Mouse (Mus musculus) embryonic facial prominence, embryonic 11.5 days (tissue): ENCODE results near the gene Prrt4. TPM values are rescaled to one million over a fixed set of nuclear protein-coding genes. Genes with fewer than 3 reads are reported as not detected.

Source experiments
- ATAC-seq: fragments of 200-750 bp; cut with Nextera tagmentation; replicated peaks from 2 replicates; pipeline ENCODE4 v1.8.0; 2017; ENCODE audit warnings: low read depth; ENCODE audit not compliant: insufficient number of reproducible peaks, low FRiP score, low TSS enrichment
- DNase-seq: peaks from one replicate; pipeline ENCODE4 v3.0.0-alpha.2; 2015; ENCODE audit warnings: low spot score
- H3K27ac ChIP-seq: fragments of 300-500 bp; sonication (generic); replicated peaks from 2 replicates; pipeline ENCODE4 v1.5.1; 2014; ENCODE audit warnings: mild to moderate bottlenecking, low read depth, low read length, control low read depth
- H3K27me3 ChIP-seq: fragments of 300-500 bp; sonication (generic); 2 replicates; pipeline ENCODE4 v1.6.1; 2014; ENCODE audit warnings: mild to moderate bottlenecking, low read length, moderate library complexity, mixed read lengths; ENCODE audit not compliant: control insufficient read depth, insufficient read depth
- H3K36me3 ChIP-seq: fragments of 300-500 bp; sonication (generic); replicated peaks from 2 replicates; pipeline ENCODE4 v1.6.1; 2014; ENCODE audit warnings: low read depth, mild to moderate bottlenecking, low read length, moderate library complexity, mixed read lengths; ENCODE audit not compliant: control insufficient read depth, insufficient read depth
- H3K4me1 ChIP-seq: fragments of 300-500 bp; sonication (generic); 2 replicates; pipeline ENCODE4 v1.6.1; 2014; ENCODE audit warnings: low read length, mixed read lengths; ENCODE audit not compliant: control insufficient read depth, insufficient read depth
- H3K4me2 ChIP-seq: fragments of 300-500 bp; sonication (generic); 2 replicates; pipeline ENCODE4 v1.6.1; 2014; ENCODE audit warnings: low read depth, mild to moderate bottlenecking, control low read depth, low read length, moderate library complexity
- H3K4me3 ChIP-seq: fragments of 300-500 bp; sonication (generic); 2 replicates; pipeline ENCODE4 v1.5.1; 2014; ENCODE audit warnings: low read depth, low read length, control low read depth
- H3K9ac ChIP-seq: fragments of 300-500 bp; sonication (generic); replicated peaks from 2 replicates; pipeline ENCODE4 v1.6.1; 2014; ENCODE audit warnings: mild to moderate bottlenecking, control low read depth, low read length
- H3K9me3 ChIP-seq: fragments of 300-500 bp; sonication (generic); replicated peaks from 2 replicates; pipeline ENCODE4 v1.6.1; 2016; ENCODE audit warnings: mild to moderate bottlenecking, low read length, inconsistent platforms, mixed read lengths; ENCODE audit not compliant: control insufficient read depth
- WGBS: fragments of 180-500 bp; shearing (Covaris S2); extraction: QIAGEN DNeasy Blood & Tissue Kit; methylation state at CpG from one replicate; pipeline ENCODE4 v1.1.7; 2014; 5-methylcytosine and 5-hydroxymethylcytosine counted together
- polyA plus RNA-seq: library from polyadenylated mRNA; unstranded; fragments of >200 nt; fragmentation: Nextera tagmentation; extraction: Ambion mirVana; gene quantifications from 2 replicates; pipeline ENCODE4 v1.2.1, GENCODE M21; 2014

Gene Prrt4
- polyA plus RNA-seq, 1 experiment from 2014 or later, result 1.3 TPM

GRCm38 (mm10) chr6:29211806-29212492, 32.6 kb upstream of the Prrt4 start:
- Histone ChIP-seq H3K36me3 (no peaks in the 10 kb centered on the region), H3K27ac (0 out of 2 replicates have a peak overlapping the region, but pooled peaks have one; percentile 0), H3K27me3 (peaks cover 18% of the 10 kb centered on the region), H3K4me3 (peak overlapping the region; percentile 66), H3K4me1 (peaks cover 3% of the 10 kb centered on the region; the same call in 1 of the 2 replicates), H3K9me3 (no peaks in the 10 kb centered on the region), H3K4me2 (peak overlapping the region; percentile 76), H3K9ac (peak overlapping the region; percentile 68)
- ATAC-seq (peak; percentile 69), DNase-seq (peak; percentile 88)
- WGBS, result under 1% methylated on average over 49 of the region's 66 CpGs

DNA sequence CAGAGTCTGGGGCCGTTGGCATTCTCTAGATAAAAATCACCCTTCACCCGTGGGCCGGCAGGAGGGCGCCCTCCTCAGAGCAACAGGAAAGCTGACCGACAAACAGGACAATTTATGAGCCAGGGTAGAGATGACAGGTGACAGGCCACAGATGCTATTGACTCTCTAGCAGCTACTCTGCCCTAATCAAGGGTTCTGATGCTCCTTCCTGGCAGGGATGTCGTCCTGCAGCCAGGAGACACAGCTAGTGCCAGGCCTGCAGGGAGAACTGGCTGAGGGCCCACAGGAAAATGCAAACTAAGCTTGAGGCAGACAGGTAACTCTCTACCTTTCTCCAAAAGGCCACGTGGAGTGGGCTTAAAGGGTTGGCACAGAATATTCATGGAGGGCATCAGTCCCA, 31.8 kb upstream of the Prrt4 start:
- H3K4me2 ChIP-seq, result peak overlapping the region; percentile 76
- no peaks in the 10 kb centered on the region for H3K9me3 ChIP-seq
- H3K36me3 ChIP-seq, result no peaks in the 10 kb centered on the region
- ATAC-seq, result no peak
- peak overlapping the region; percentile 68 for H3K9ac ChIP-seq
- peak overlapping the region; percentile 66 for H3K4me3 ChIP-seq
- H3K27me3 ChIP-seq, result peaks cover 18% of the 10 kb centered on the region
- DNase-seq, result no peak
- 41% methylated on average over 7 of the region's 7 CpGs for WGBS
- H3K27ac ChIP-seq, result no peak overlapping the region
- H3K4me1 ChIP-seq, result peaks cover 3% of the 10 kb centered on the region; the same call in 1 of the 2 replicates

- no peak for ATAC-seq
- H3K36me3 ChIP-seq, result no peaks in the 10 kb centered on the region; the same call in 1 of the 2 replicates
- peaks cover 1% of the 10 kb centered on the region; the same call in 1 of the 2 replicates for H3K4me1 ChIP-seq
- no peaks in the 10 kb centered on the region for H3K9me3 ChIP-seq
- WGBS, result 78% methylated on average over 9 of the region's 9 CpGs
- H3K9ac ChIP-seq, result no peak overlapping the region
- no peak for DNase-seq
- peaks cover 12% of the 10 kb centered on the region for H3K27me3 ChIP-seq
- no peak overlapping the region for H3K4me3 ChIP-seq
- H3K27ac ChIP-seq, result no peak overlapping the region
- H3K4me2 ChIP-seq, result no peak overlapping the region
These were observed 31.0 kb upstream of the Prrt4 start for GRCm38 (mm10) chr6:29210231-29210936.

DNA sequence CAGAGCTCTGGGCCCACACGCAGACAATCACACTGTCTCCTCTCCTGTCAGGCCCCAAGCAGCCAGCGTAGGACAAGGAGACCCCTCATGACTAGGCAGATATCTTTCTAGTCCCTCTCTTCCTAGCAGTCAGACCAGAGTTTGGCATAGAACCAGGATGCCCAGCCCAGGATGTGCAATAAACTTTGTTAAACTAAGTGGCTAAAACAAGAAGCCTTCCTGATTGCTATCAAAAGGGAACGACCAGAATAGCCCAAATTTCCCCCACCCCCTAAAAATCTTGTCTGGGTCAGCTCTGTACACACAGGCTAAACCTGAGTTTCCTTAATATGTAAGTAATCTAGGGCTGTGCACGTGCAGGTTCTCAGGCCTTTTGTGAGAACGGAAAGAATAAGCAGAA, 28.8 kb upstream of the Prrt4 start:
- ATAC-seq (no peak), DNase-seq (no peak)
- Histone ChIP-seq H3K4me1 (no peaks in the 10 kb centered on the region; the same call in 1 of the 2 replicates), H3K4me2 (no peak overlapping the region), H3K36me3 (no peaks in the 10 kb centered on the region; the same call in 1 of the 2 replicates), H3K27ac (no peak overlapping the region), H3K9ac (no peak overlapping the region), H3K27me3 (no peaks in the 10 kb centered on the region), H3K4me3 (no peak overlapping the region), H3K9me3 (no peaks in the 10 kb centered on the region)
- WGBS, result 77% methylated on average over 5 of the region's 5 CpGs

DNA sequence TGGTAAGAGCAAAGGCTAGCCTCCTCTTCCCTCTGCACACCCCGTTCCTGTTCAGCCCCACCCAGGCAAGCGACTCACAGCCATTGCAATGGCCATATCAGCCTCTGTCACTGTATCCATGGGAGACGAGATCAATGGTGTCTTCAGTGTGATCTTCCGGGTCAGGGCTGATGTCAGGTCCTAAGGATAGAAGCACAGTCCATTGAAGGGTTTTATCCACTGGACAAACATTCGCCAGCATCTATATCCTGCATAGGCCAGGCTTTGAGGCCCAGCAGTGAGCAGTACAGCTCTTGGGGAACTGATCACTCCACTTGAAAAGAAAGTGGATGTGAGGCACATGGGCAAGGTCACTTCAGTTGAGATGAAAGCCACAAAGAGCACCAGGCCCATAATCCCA, 27.6 kb upstream of the Prrt4 start:
- WGBS, result 88% methylated on average over 5 of the region's 5 CpGs
- H3K27ac ChIP-seq, result no peak overlapping the region
- H3K9ac ChIP-seq, result no peak overlapping the region
- no peak overlapping the region for H3K4me3 ChIP-seq
- H3K4me2 ChIP-seq, result no peak overlapping the region
- H3K36me3 ChIP-seq, result no peaks in the 10 kb centered on the region; the same call in 1 of the 2 replicates
- DNase-seq (no peak), ATAC-seq (no peak)
- H3K4me1 ChIP-seq, result no peaks in the 10 kb centered on the region; the same call in 1 of the 2 replicates
- H3K27me3 ChIP-seq, result no peaks in the 10 kb centered on the region
- H3K9me3 ChIP-seq, result no peaks in the 10 kb centered on the region

DNA sequence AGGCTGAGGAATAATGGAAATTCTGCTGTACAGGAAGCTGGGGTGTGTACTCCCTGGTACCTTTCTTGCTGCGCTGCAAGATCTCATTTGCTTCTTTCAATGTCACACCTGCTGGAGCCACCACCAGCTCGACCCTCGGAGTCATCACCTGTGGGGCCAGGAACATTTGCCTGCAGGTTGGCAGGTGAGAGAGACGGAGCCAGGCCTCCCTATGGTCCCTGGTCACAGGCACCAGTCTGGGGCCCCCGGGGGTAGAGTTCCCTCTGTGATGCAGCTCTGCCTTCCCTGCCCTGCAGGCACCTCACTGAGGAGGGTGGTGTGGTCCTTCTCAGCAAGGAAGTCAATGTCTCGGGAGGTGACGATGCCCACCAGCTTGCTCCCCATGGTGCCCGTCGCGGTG, 26.6 kb upstream of the Prrt4 start:
- H3K4me1 ChIP-seq, result no peaks in the 10 kb centered on the region; the same call in 1 of the 2 replicates
- DNase-seq (no peak), ATAC-seq (no peak)
- H3K27ac ChIP-seq, result no peak overlapping the region
- no peaks in the 10 kb centered on the region for H3K9me3 ChIP-seq
- H3K4me2 ChIP-seq, result no peak overlapping the region
- WGBS, result 90% methylated on average over 10 of the region's 10 CpGs
- no peaks in the 10 kb centered on the region for H3K27me3 ChIP-seq
- H3K9ac ChIP-seq, result no peak overlapping the region
- H3K4me3 ChIP-seq, result no peak overlapping the region
- H3K36me3 ChIP-seq, result no peaks in the 10 kb centered on the region; the same call in 1 of the 2 replicates

GRCm38 (mm10) chr6:29204932-29205614, 25.7 kb upstream of the Prrt4 start:
- Histone ChIP-seq H3K27me3 (no peaks in the 10 kb centered on the region), H3K4me3 (no peak overlapping the region), H3K36me3 (no peaks in the 10 kb centered on the region; the same call in 1 of the 2 replicates), H3K27ac (no peak overlapping the region), H3K9me3 (no peaks in the 10 kb centered on the region), H3K4me1 (no peaks in the 10 kb centered on the region), H3K9ac (no peak overlapping the region), H3K4me2 (no peak overlapping the region)
- WGBS, result 58% methylated on average over 15 of the region's 15 CpGs
- peak; percentile 79 for DNase-seq
- 0 out of 2 replicates have a peak, but pooled peaks have one; percentile 12 for ATAC-seq
